Mouse (Mus musculus) cerebellum, adult 2 months (tissue): ENCODE results near the gene Poldip3. TPM values are rescaled to one million over a fixed set of nuclear protein-coding genes. Genes with fewer than 3 reads are reported as not detected.

ENCODE experiments used
- DNase-seq, 2 experiments: peaks; one replicate each; pipeline ENCODE4 v3.0.0; 2021
- H3K27ac ChIP-seq: fragments of 200-500 bp; 2 replicates; pipeline ENCODE4 v1.5.1; 2012; ENCODE audit warnings: low read length, control low read depth, inconsistent platforms; ENCODE audit not compliant: insufficient read depth
- H3K27me3 ChIP-seq: fragments of 200-500 bp; 2 replicates; pipeline ENCODE4 v1.6.1; 2012; ENCODE audit warnings: inconsistent platforms, mild to moderate bottlenecking, low read length, moderate library complexity; ENCODE audit not compliant: control insufficient read depth, insufficient read depth
- H3K4me1 ChIP-seq: fragments of 200-500 bp; 2 replicates; pipeline ENCODE4 v1.6.1; 2011; ENCODE audit warnings: low read length; ENCODE audit not compliant: control insufficient read depth, insufficient read depth
- H3K4me3 ChIP-seq: fragments of 200-500 bp; replicated peaks from 2 replicates; pipeline ENCODE3; 2011; ENCODE audit warnings: mild to moderate bottlenecking, low read depth, low read length, control low read depth; ENCODE audit not compliant: insufficient read depth
- CTCF ChIP-seq: fragments of 200-500 bp; IDR thresholded peaks from 2 replicates; pipeline ENCODE4 v1.5.1; 2011; ENCODE audit warnings: low read depth, mild to moderate bottlenecking, control low read depth, low read length, moderate library complexity, borderline replicate concordance; ENCODE audit not compliant: insufficient read depth
- POLR2A ChIP-seq: fragments of 200-500 bp; IDR thresholded peaks from 2 replicates; pipeline ENCODE4 v1.6.1; 2011; ENCODE audit warnings: low read length, control low read depth, borderline replicate concordance; ENCODE audit not compliant: insufficient read depth
- WGBS: fragments of 180-500 bp; shearing (Covaris S2); methylation state at CpG from one replicate; pipeline ENCODE4 v1.1.7; 2018; 5-methylcytosine and 5-hydroxymethylcytosine counted together
- polyA plus RNA-seq: library from polyadenylated mRNA; depleted of rRNA; stranded (reverse); fragments of >200 nt; gene quantifications from 2 replicates; pipeline ENCODE4 v1.2.3, GENCODE M21; 2012; rRNA removed

The Poldip3 gene
- 73.3 and 74.1 TPM in 2 replicates for polyA plus RNA-seq

DNA sequence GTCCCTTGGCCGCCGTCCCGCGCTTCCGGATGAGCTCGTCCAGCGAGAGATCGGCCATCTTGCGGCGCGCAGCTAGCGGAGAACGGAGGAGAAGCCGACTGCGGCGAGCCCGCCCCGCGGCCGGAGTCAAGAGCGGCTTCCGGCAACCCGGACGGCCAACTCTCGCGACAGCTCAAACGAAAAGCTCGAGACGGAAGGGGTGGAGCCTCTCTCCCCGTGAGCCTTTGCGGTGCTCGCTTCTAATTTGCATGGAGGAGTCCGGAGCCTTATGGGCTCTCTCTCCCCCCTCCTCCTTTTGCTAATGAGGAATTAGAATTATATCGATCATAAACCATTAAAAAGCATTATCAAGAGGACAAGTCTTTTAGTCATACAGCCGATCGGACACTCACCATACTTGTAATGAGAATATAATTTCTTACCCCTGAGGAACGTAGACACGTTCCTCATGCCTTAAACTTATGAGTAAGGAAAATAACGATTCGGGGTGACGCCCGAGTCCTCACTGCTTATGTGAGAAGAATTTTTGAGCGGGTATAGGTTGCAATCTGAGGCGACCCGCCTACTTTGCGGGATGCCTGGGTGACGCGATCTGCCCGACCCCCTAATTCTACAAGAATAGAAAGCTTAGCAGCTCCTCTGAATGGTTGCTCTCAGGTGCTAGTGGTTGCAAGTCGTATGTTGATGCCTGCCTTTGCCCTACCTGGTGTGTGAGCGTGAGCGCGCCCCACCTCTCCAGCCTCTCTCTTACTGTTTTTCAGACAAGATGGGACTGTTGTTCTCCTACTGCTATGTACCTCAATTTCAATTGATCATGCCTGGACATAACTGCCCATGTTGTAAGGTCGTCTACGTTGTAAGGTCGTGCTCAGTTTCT, at the start of gene Poldip3:
Gene Poldip3, minus strand, starts transcription at position 189 of the 877 bp plus-strand sequence.
- no peaks in the 10 kb centered on the region for H3K27me3 ChIP-seq
- H3K4me3 ChIP-seq = peak within 1 kb of the TSS; percentile 99
- peak; percentile 98 to 99 for DNase-seq
- H3K27ac ChIP-seq = peak within 1 kb of the TSS; percentile 100
- peaks cover 8% of the 10 kb centered on the region; the same call in 1 of the 2 replicates for H3K4me1 ChIP-seq
- TF ChIP-seq CTCF = no peak
- TF ChIP-seq POLR2A = peak; percentile 78
- WGBS = under 1% methylated on average over 56 of the region's 56 CpGs

DNA sequence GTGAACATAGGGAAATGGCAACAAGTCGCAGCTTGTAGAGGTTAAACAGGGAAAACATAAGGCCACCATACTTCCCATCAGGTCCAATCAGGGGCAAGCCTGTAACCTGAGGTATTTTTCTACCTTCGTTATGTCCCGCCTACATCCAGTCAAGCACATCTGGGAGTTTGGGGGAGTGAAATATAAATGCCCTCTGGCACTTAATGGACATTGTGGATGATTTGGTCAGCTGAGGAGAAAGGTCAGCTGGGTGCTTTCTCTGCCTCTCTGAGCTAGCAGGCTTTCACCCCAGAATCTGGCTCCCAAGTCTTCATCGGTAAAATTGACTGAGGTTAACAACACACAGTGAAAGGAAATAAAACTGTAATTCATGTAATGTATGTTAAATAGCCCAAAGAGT, 44.2 kb upstream of the Poldip3 start:
- 94% methylated on average over 4 of the region's 4 CpGs for WGBS
- no peaks in the 10 kb centered on the region for H3K27me3 ChIP-seq
- no peak for DNase-seq
- H3K27ac ChIP-seq = no peak overlapping the region
- no peak overlapping the region for H3K4me3 ChIP-seq
- no peak for TF ChIP-seq POLR2A
- TF ChIP-seq CTCF = no peak
- H3K4me1 ChIP-seq = no peaks in the 10 kb centered on the region

GRCm38 (mm10) chr15:83182351-83182750, 33.2 kb upstream of the Poldip3 start:
- H3K4me1 ChIP-seq = no peaks in the 10 kb centered on the region
- DNase-seq = no peak
- TF ChIP-seq CTCF (no peak), POLR2A (no peak)
- no peak overlapping the region for H3K27ac ChIP-seq
- WGBS = 61% methylated on average over 5 of the region's 5 CpGs
- no peaks in the 10 kb centered on the region for H3K27me3 ChIP-seq
- H3K4me3 ChIP-seq = no peak overlapping the region

GRCm38 (mm10) chr15:83181800-83182330, 32.7 kb upstream of the Poldip3 start:
- TF ChIP-seq CTCF (no peak), POLR2A (no peak)
- H3K27me3 ChIP-seq = no peaks in the 10 kb centered on the region
- H3K27ac ChIP-seq = no peak overlapping the region
- H3K4me3 ChIP-seq = no peak overlapping the region
- DNase-seq = no peak
- WGBS = 61% methylated on average over 4 of the region's 4 CpGs
- no peaks in the 10 kb centered on the region for H3K4me1 ChIP-seq

DNA sequence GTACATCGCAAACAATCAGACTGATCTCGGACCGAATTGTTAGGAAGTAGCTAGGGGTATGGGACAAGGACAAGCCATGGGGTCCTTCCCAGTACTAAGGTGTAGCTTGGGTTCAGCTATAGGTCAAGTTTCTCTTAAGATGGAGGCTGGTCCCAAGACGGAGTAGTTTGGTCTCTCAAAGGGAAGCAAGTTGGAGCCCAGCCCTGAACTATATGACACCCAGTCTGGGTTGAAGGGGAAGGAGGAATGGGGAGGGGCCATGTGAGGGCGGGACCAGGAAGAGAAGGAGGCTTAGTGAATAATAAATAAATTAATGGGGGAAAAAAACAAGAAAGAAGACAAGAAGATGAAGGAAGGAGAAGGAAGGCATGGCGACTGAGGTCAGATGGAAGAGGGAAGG, 30.8 kb upstream of the Poldip3 start:
- Histone ChIP-seq H3K27me3 (no peaks in the 10 kb centered on the region), H3K4me1 (no peaks in the 10 kb centered on the region), H3K4me3 (no peak overlapping the region), H3K27ac (no peak overlapping the region)
- TF ChIP-seq CTCF (no peak), POLR2A (no peak)
- 90% methylated on average over 6 of the region's 6 CpGs for WGBS
- no peak for DNase-seq

GRCm38 (mm10) chr15:83176653-83177052, 27.5 kb upstream of the Poldip3 start:
- 0 out of 2 replicates have a peak, but pooled peaks cover 4% of the 10 kb centered on the region for H3K4me1 ChIP-seq
- no peak overlapping the region for H3K4me3 ChIP-seq
- no peak overlapping the region for H3K27ac ChIP-seq
- no peak for TF ChIP-seq CTCF
- WGBS = 87% methylated on average over 4 of the region's 4 CpGs
- DNase-seq = no peak
- H3K27me3 ChIP-seq = no peaks in the 10 kb centered on the region

DNA sequence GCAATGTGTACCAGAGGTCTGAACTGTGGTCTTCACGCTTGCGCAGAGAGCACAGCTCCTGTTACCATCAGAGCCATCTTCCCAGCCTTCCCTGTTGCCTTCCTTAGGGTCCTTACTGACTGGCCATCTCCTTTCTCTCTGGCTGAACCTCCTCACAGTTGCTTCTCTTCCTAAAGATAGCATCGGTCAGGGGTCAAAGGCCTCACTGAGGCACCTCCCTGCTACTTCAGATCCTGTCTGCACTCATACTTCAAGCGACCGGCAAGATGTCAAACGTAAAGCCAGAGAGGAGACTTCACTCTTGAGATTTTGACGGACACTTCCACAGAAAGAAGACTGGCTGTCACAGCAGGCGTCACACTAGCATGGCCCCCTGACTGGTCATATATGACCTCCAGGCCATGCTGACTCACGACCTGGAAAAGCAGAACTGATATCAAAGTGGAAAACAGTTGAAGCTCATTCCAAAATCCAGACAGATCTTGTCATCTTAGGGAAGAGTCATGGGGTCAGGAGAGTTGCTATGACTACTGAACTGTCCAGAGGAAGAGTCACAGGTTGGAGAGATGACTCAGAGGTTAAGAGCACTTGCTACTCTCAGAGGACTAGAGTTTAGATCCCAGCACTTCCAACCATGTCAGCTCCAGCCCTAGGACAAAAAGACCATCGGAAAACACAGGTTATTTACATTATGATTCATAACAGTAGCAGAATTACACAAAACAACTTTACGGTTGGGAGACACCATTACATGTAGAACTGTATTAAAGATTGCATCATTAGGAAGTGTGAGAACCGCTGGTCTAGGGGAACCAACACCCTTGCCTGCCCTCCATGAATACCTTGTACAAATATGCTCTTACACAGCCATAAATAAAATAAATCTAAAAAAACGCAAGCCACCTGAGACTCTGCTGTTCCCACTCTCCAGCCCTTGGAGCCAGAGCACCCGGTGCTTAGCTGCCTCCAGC, 25.0 kb upstream of the Poldip3 start:
- 91% methylated on average over 14 of the region's 14 CpGs for WGBS
- H3K4me3 ChIP-seq = no peak overlapping the region
- peaks cover 22% of the 10 kb centered on the region for H3K4me1 ChIP-seq
- H3K27me3 ChIP-seq = no peaks in the 10 kb centered on the region
- DNase-seq = no peak
- H3K27ac ChIP-seq = no peak overlapping the region
- TF ChIP-seq CTCF (no peak), POLR2A (no peak)
